Mouse (Mus musculus) MN1 (cell line): ENCODE data around the gene Mrpl39.

Experiments used
- DNase-seq: peaks from one replicate; pipeline ENCODE4 v3.0.0-alpha.2; 2016; ENCODE audit warnings: low spot score

Gene Mrpl39

GRCm38 (mm10) chr16:84698708-84699107 is 36.8 kb downstream of the Mrpl39 start:
- DNase-seq: no peak

- no peak for DNase-seq
Measured at GRCm38 (mm10) chr16:84696178-84696577, 39.4 kb downstream of the Mrpl39 start.

GRCm38 (mm10) chr16:84681991-84682390 is 53.6 kb downstream of the Mrpl39 start:
- DNase-seq: no peak

GRCm38 (mm10) chr16:84680760-84681159 is 54.8 kb downstream of the Mrpl39 start:
- no peak for DNase-seq

- no peak for DNase-seq
Measured at GRCm38 (mm10) chr16:84677292-84677691, 58.2 kb downstream of the Mrpl39 start.
